Mouse (Mus musculus) lung, adult 18-20 months (tissue): ENCODE results near the gene Btbd35f18.
"Not testable (repeated sequence)": the region's sequence is repeated elsewhere in the genome, so short reads cannot be mapped to it uniquely, and the experiment has no call there.

Experiments
- DNase-seq, 2 experiments: peaks; one replicate each; pipeline ENCODE4 v3.0.0; 2022; ENCODE audit warnings: mixed read lengths in 2 of 2

The Btbd35f18 gene

GRCm38 (mm10) chrX:3699933-3700332 lies at the start of gene Btbd35f18:
Gene Btbd35f18 (plus strand): TSS chrX:3700233.
- not testable (repeated sequence) for DNase-seq
